Mouse (Mus musculus) ES-E14 (cell line): ENCODE measurements around the gene Mllt3. TPM values are rescaled to one million over a fixed set of nuclear protein-coding genes. Genes with fewer than 3 reads are reported as not detected.

Experiments
- DNase-seq: peaks from one replicate; pipeline ENCODE4 v3.0.0-alpha.2; 2013; ENCODE audit warnings: low read depth, low spot score
- H3K27ac ChIP-seq: 2 replicates; pipeline ENCODE4 v1.5.1; 2012; ENCODE audit warnings: low read depth, mild to moderate bottlenecking, low read length, moderate library complexity, mixed read lengths; ENCODE audit not compliant: poor library complexity, insufficient read depth, severe bottlenecking
- H3K36me3 ChIP-seq: 2 replicates; pipeline ENCODE4 v1.6.1; 2012; ENCODE audit warnings: mild to moderate bottlenecking, low read length, moderate library complexity, mixed read lengths; ENCODE audit not compliant: control insufficient read depth, poor library complexity, insufficient read depth, severe bottlenecking
- H3K4me1 ChIP-seq, 2 experiments: fragments of 150-350 bp in 1 of 2; sonication (generic) in 1 of 2; 2 replicates each; pipeline ENCODE4 v1.6.1; 2012; ENCODE audit warnings: low read length in 2 of 2, mild to moderate bottlenecking in 1 of 2, mixed read lengths in 1 of 2; ENCODE audit not compliant: control insufficient read depth in 2 of 2, insufficient read depth in 2 of 2, poor library complexity in 1 of 2
- H3K4me3 ChIP-seq, 2 experiments: fragments of 150-350 bp in 1 of 2; sonication (generic) in 1 of 2; 2 replicates each; pipeline ENCODE4 v1.5.1; 2012; ENCODE audit warnings: low read length in 2 of 2, low read depth in 1 of 2, mild to moderate bottlenecking in 1 of 2, mixed read lengths in 1 of 2; ENCODE audit not compliant: insufficient read depth in 1 of 2, poor library complexity in 1 of 2, severe bottlenecking in 1 of 2
- H3K9ac ChIP-seq: 2 replicates; pipeline ENCODE4 v1.6.1; 2012; ENCODE audit warnings: low read depth, mild to moderate bottlenecking, low read length, mixed read lengths; ENCODE audit not compliant: poor library complexity, insufficient read depth, severe bottlenecking
- H3K9me3 ChIP-seq: fragments of 150-350 bp; sonication (generic); 2 replicates; pipeline ENCODE4 v1.6.1; 2012; ENCODE audit warnings: low read depth, mild to moderate bottlenecking, low read length; ENCODE audit not compliant: control insufficient read depth, insufficient read depth
- CHD2 ChIP-seq: IDR thresholded peaks from 2 replicates; pipeline ENCODE4 v1.6.1; 2014; ENCODE audit warnings: mild to moderate bottlenecking, low read depth, low read length, inconsistent platforms
- HCFC1 ChIP-seq: IDR thresholded peaks from 2 replicates; pipeline ENCODE4 v1.6.1; 2012; ENCODE audit warnings: low read length, inconsistent platforms, borderline replicate concordance; ENCODE audit not compliant: insufficient read depth
- MAFK ChIP-seq: IDR thresholded peaks from 2 replicates; pipeline ENCODE4 v1.6.1; 2014; ENCODE audit warnings: mild to moderate bottlenecking, low read depth, low read length, inconsistent platforms; ENCODE audit not compliant: insufficient read depth
- ZC3H11A ChIP-seq: IDR thresholded peaks from 2 replicates; pipeline ENCODE4 v1.6.1; 2012; ENCODE audit warnings: low read depth, mild to moderate bottlenecking, inconsistent platforms, low read length, borderline replicate concordance
- ZNF384 ChIP-seq: IDR thresholded peaks from 2 replicates; pipeline ENCODE4 v1.6.1; 2012; ENCODE audit warnings: low read depth, low read length, inconsistent platforms
- in situ Hi-C, 2 experiments: fragments of 600-800 bp; cut with MboI; formaldehyde crosslinking; loops; one replicate each; pipeline ENCODE4 v1.15.1; 2025; ENCODE audit warnings: low sequenced_read_pairs in 2 of 2, inconsistent platforms in 1 of 2; ENCODE audit not compliant: unreplicated experiment in 2 of 2
- total RNA-seq: library from RNA; depleted of rRNA; stranded (reverse); fragments of 300-350 nt; gene quantifications from 2 replicates; pipeline ENCODE4 v1.2.3, GENCODE M21; 2012

Gene Mllt3
- total RNA-seq, 1 experiment = 11.1 TPM

DNA sequence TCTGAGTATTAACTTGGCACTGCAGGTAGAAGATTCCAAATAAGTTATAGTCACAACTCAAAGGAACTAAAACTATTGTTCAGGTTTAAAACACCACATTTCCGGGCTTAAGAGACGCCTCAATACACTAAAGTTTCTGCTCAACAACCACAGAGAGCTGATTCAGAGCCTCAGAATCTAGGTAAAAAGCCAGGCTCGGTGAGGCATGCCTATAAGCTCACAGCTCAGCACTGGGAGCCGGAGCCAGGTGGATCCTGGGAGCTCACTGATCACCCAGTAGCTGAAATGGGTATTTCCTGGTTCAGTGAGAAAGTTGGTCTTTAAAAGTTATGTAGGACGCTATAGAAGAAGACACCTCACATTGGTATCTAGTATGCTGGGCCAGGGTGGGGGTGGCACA lies 183.1 kb downstream of the Mllt3 start:
- Histone ChIP-seq H3K36me3 (no peaks in the 10 kb centered on the region), H3K9ac (no peak overlapping the region), H3K4me3 (no peak overlapping the region), H3K9me3 (no peaks in the 10 kb centered on the region), H3K4me1 (no peaks in the 10 kb centered on the region), H3K27ac (no peak overlapping the region)
- DNase-seq = no peak
- no peak for TF ChIP-seq MAFK
- TF ChIP-seq HCFC1 = no peak
- TF ChIP-seq ZC3H11A = no peak
- TF ChIP-seq ZNF384 = no peak
- TF ChIP-seq CHD2 = no peak
- in situ Hi-C loops = no loop called here

DNA sequence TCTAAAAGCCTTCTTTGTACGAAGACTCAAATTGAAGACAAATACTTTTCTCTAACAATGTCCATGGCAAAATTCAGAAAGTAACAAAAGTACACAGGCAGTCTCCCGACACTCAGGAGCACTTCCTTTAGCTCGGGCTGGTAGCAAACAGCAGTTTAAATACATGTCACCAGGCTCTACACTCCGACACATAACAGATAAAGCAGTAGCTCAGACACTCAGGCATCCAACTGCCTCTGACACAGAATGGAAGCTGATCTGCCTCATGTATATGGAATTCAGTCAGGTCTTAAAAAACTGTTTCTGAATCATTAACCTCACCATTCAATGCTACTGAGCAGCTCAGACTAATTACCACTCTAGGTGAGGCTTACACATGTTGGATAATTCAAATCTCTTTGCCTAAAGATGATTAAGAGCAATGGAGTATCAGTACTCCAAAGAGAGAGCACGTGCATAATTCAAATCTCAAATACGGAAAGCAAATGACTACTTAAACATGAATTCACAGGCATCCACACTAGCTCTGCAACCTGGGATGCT lies 188.4 kb downstream of the Mllt3 start:
- TF ChIP-seq MAFK = no peak
- no peak for TF ChIP-seq ZC3H11A
- TF ChIP-seq CHD2 = no peak
- no peak for TF ChIP-seq HCFC1
- no peak for TF ChIP-seq ZNF384
- in situ Hi-C loops = no loop called here
- Histone ChIP-seq H3K27ac (no peak overlapping the region), H3K36me3 (no peaks in the 10 kb centered on the region), H3K4me1 (no peaks in the 10 kb centered on the region), H3K9me3 (no peaks in the 10 kb centered on the region), H3K4me3 (no peak overlapping the region), H3K9ac (no peak overlapping the region)
- no peak for DNase-seq

GRCm38 (mm10) chr4:87840210-87840910 lies 192.8 kb downstream of the Mllt3 start:
- no peak overlapping the region for H3K9ac ChIP-seq
- no peaks in the 10 kb centered on the region for H3K9me3 ChIP-seq
- in situ Hi-C loops = no loop called here
- H3K4me1 ChIP-seq = no peaks in the 10 kb centered on the region
- no peak for TF ChIP-seq HCFC1
- no peak for TF ChIP-seq MAFK
- no peak overlapping the region for H3K4me3 ChIP-seq
- H3K27ac ChIP-seq = no peak overlapping the region
- no peaks in the 10 kb centered on the region for H3K36me3 ChIP-seq
- no peak for DNase-seq

GRCm38 (mm10) chr4:87838716-87839115 lies 194.4 kb downstream of the Mllt3 start:
- Histone ChIP-seq H3K9ac (no peak overlapping the region), H3K27ac (no peak overlapping the region), H3K4me1 (0 out of 4 replicates have a peak, but pooled peaks cover 0 to 2% of the 10 kb centered on the region in 2 experiments), H3K9me3 (no peaks in the 10 kb centered on the region), H3K4me3 (no peak overlapping the region), H3K36me3 (no peaks in the 10 kb centered on the region)
- TF ChIP-seq HCFC1 (no peak), CHD2 (no peak)
- in situ Hi-C loops = no loop called here
- DNase-seq = no peak
